Mouse (Mus musculus) stomach, postnatal 0 days (tissue): Measurements from ENCODE around the gene Sdc3. TPM values are rescaled to one million over a fixed set of nuclear protein-coding genes. Genes with fewer than 3 reads are reported as not detected.

Source experiments
- ATAC-seq: fragments of 200-750 bp; cut with Nextera tagmentation; 2 replicates; pipeline ENCODE4 v1.8.0; 2017; ENCODE audit not compliant: low FRiP score, low TSS enrichment
- DNase-seq: peaks from one replicate; pipeline ENCODE4 v3.0.0-alpha.2; 2016; ENCODE audit warnings: low spot score
- H3K27ac ChIP-seq: fragments of 300-500 bp; sonication (generic); replicated peaks from 2 replicates; pipeline ENCODE4 v1.5.1; 2014; ENCODE audit warnings: mild to moderate bottlenecking, control low read depth
- H3K27me3 ChIP-seq: fragments of 300-500 bp; sonication (generic); 2 replicates; pipeline ENCODE4 v1.6.1; 2014; ENCODE audit warnings: low read length; ENCODE audit not compliant: control insufficient read depth, insufficient read depth
- H3K36me3 ChIP-seq: fragments of 300-500 bp; sonication (generic); 2 replicates; pipeline ENCODE4 v1.6.1; 2014; ENCODE audit warnings: low read length, mixed read lengths; ENCODE audit not compliant: control insufficient read depth, insufficient read depth
- H3K4me1 ChIP-seq: fragments of 300-500 bp; sonication (generic); replicated peaks from 2 replicates; pipeline ENCODE4 v1.6.1; 2014; ENCODE audit warnings: antibody characterized with exemption; ENCODE audit not compliant: control insufficient read depth, insufficient read depth
- H3K4me2 ChIP-seq: fragments of 300-500 bp; sonication (generic); replicated peaks from 2 replicates; pipeline ENCODE4 v1.6.1; 2014; ENCODE audit warnings: low read depth, mild to moderate bottlenecking, control low read depth, moderate library complexity
- H3K4me3 ChIP-seq: fragments of 300-500 bp; sonication (generic); 2 replicates; pipeline ENCODE4 v1.5.1; 2014; ENCODE audit warnings: low read depth, low read length, control low read depth
- H3K9ac ChIP-seq: fragments of 300-500 bp; sonication (generic); 2 replicates; pipeline ENCODE4 v1.6.1; 2014; ENCODE audit warnings: mild to moderate bottlenecking, low read length, control low read depth, mixed read lengths
- H3K9me3 ChIP-seq: fragments of 300-500 bp; sonication (generic); 2 replicates; pipeline ENCODE4 v1.6.1; 2016; ENCODE audit warnings: low read length; ENCODE audit not compliant: control insufficient read depth
- CTCF ChIP-seq: IDR thresholded peaks from 2 replicates; pipeline ENCODE4 v1.5.1; 2016; ENCODE audit warnings: antibody characterized with exemption, low read depth, mild to moderate bottlenecking, moderate library complexity
- EP300 ChIP-seq: optimal IDR thresholded peaks from 2 replicates; pipeline ENCODE3; 2016; ENCODE audit warnings: antibody characterized with exemption
- WGBS: fragments of 180-500 bp; shearing (Covaris S2); extraction: QIAGEN DNeasy Blood & Tissue Kit; methylation state at CpG from one replicate; pipeline ENCODE4 v1.1.7; 2014; 5-methylcytosine and 5-hydroxymethylcytosine counted together
- polyA plus RNA-seq: library from polyadenylated mRNA; unstranded; fragments of >200 nt; fragmentation: Nextera tagmentation; extraction: Ambion mirVana; gene quantifications from 2 replicates; pipeline ENCODE4 v1.2.1, GENCODE M21; 2015

The Sdc3 gene
- polyA plus RNA-seq, 1 experiment from 2014 or later: 11.0 TPM

- H3K9ac ChIP-seq: no peak overlapping the region
- H3K9me3 ChIP-seq: no peaks in the 10 kb centered on the region
- DNase-seq: no peak
- no peak overlapping the region for H3K4me3 ChIP-seq
- H3K27ac ChIP-seq: no peak overlapping the region
- no peak for TF ChIP-seq EP300
- no peak for TF ChIP-seq CTCF
- no peak for ATAC-seq
- no peaks in the 10 kb centered on the region for H3K36me3 ChIP-seq
- no peaks in the 10 kb centered on the region for H3K27me3 ChIP-seq
- H3K4me2 ChIP-seq: no peak overlapping the region
- WGBS: 88% methylated on average over 7 of the region's 7 CpGs
- peaks cover 8% of the 10 kb centered on the region; the same call in 1 of the 2 replicates for H3K4me1 ChIP-seq
These were observed 66.5 kb downstream of the Sdc3 start for GRCm38 (mm10) chr4:130858880-130859279.

- Histone ChIP-seq H3K36me3 (no peaks in the 10 kb centered on the region), H3K27me3 (no peaks in the 10 kb centered on the region), H3K4me1 (peaks cover 8% of the 10 kb centered on the region; the same call in 1 of the 2 replicates), H3K9ac (no peak overlapping the region), H3K4me3 (no peak overlapping the region), H3K4me2 (no peak overlapping the region), H3K27ac (no peak overlapping the region), H3K9me3 (no peaks in the 10 kb centered on the region)
- no peak for DNase-seq
- ATAC-seq: no peak
- 59% methylated on average over 8 of the region's 8 CpGs for WGBS
- TF ChIP-seq EP300 (no peak), CTCF (no peak)
These were observed 67.1 kb downstream of the Sdc3 start for GRCm38 (mm10) chr4:130859467-130859866.

GRCm38 (mm10) chr4:130860902-130861652, 68.7 kb downstream of the Sdc3 start:
- 53% methylated on average over 15 of the region's 15 CpGs for WGBS
- Histone ChIP-seq H3K9ac (no peak overlapping the region), H3K4me3 (no peak overlapping the region), H3K4me1 (peaks cover 8% of the 10 kb centered on the region; the same call in 1 of the 2 replicates), H3K36me3 (no peaks in the 10 kb centered on the region), H3K27ac (0 out of 2 replicates have a peak overlapping the region, but pooled peaks have one; percentile 35), H3K27me3 (no peaks in the 10 kb centered on the region), H3K4me2 (peak overlapping the region; percentile 56), H3K9me3 (no peaks in the 10 kb centered on the region)
- TF ChIP-seq CTCF (no peak), EP300 (no peak)
- DNase-seq (no peak), ATAC-seq (no peak)

- H3K36me3 ChIP-seq: no peaks in the 10 kb centered on the region
- peak overlapping the region; percentile 31; the same call in 1 of the 2 replicates for H3K9ac ChIP-seq
- ATAC-seq (peak; percentile 87), DNase-seq (peak; percentile 77)
- peak overlapping the region; percentile 79 for H3K27ac ChIP-seq
- 2% methylated on average over 30 of the region's 30 CpGs for WGBS
- no peaks in the 10 kb centered on the region for H3K27me3 ChIP-seq
- H3K4me1 ChIP-seq: peaks cover 8% of the 10 kb centered on the region; the same call in 1 of the 2 replicates
- no peaks in the 10 kb centered on the region for H3K9me3 ChIP-seq
- peak overlapping the region; percentile 56 for H3K4me2 ChIP-seq
- TF ChIP-seq CTCF (peak; percentile 50), EP300 (no peak)
- H3K4me3 ChIP-seq: peak overlapping the region; percentile 23
These were observed 69.4 kb downstream of the Sdc3 start for GRCm38 (mm10) chr4:130861653-130862208.

GRCm38 (mm10) chr4:130862538-130862937, 70.2 kb downstream of the Sdc3 start:
- no peak for ATAC-seq
- no peaks in the 10 kb centered on the region for H3K36me3 ChIP-seq
- no peaks in the 10 kb centered on the region for H3K27me3 ChIP-seq
- 49% methylated on average over 5 of the region's 5 CpGs for WGBS
- H3K4me3 ChIP-seq: no peak overlapping the region
- H3K4me2 ChIP-seq: no peak overlapping the region
- no peak for DNase-seq
- H3K27ac ChIP-seq: peak overlapping the region; percentile 79
- H3K9ac ChIP-seq: peak overlapping the region; percentile 31; the same call in 1 of the 2 replicates
- H3K9me3 ChIP-seq: no peaks in the 10 kb centered on the region
- TF ChIP-seq CTCF (no peak), EP300 (no peak)
- H3K4me1 ChIP-seq: peaks cover 8% of the 10 kb centered on the region; the same call in 1 of the 2 replicates

GRCm38 (mm10) chr4:130865460-130865859, 73.1 kb downstream of the Sdc3 start:
- WGBS: 78% methylated on average over 2 of the region's 9 CpGs

More at GRCm38 (mm10) chr4:130865460-130865859, 73.1 kb downstream of the Sdc3 start:
- no peak for ATAC-seq
- no peak overlapping the region for H3K9ac ChIP-seq
- H3K36me3 ChIP-seq: no peaks in the 10 kb centered on the region
- H3K4me3 ChIP-seq: no peak overlapping the region
- no peak overlapping the region for H3K4me2 ChIP-seq
- TF ChIP-seq CTCF (no peak), EP300 (no peak)
- no peak overlapping the region for H3K27ac ChIP-seq
- peaks cover 8% of the 10 kb centered on the region; the same call in 1 of the 2 replicates for H3K4me1 ChIP-seq
- no peak for DNase-seq
- no peaks in the 10 kb centered on the region for H3K27me3 ChIP-seq
- no peaks in the 10 kb centered on the region for H3K9me3 ChIP-seq
